16 mouse cellular contexts compared by ENCODE assay signal in genomic region chr3:129912025-129912424, GRCm38 (mm10).
"Had no signal": no experiment of that assay in that cellular context is flagged by ENCODE, and none has a peak within 500 bp of the region (broad histone marks: within the 10 kb centered on the region; RNA-seq: fewer than 3 reads in every experiment).

No protein-coding gene starts in this region.

- H3K4me1 ChIP-seq: neural tube, embryonic 13.5 days; neural tube, embryonic 15.5 days; stomach, embryonic 15.5 days had no signal

- H3K9me3 ChIP-seq: neural tube, embryonic 13.5 days; neural tube, embryonic 15.5 days; stomach, embryonic 15.5 days had no signal

- DNase-seq: retina, postnatal 1 day; right cerebral cortex, adult 18-20 months; right cerebral cortex, postnatal 14 days; right cerebral cortex, postnatal 25 days; right cerebral cortex, postnatal 4 days; spleen, adult 18-20 months; thymus, adult 18-20 months; thymus, adult 2 months; thymus, postnatal 14 days; thymus, postnatal 25 days; thymus, postnatal 36 days; thymus, postnatal 4 days had no signal

- H3K27ac ChIP-seq: neural tube, embryonic 13.5 days; neural tube, embryonic 15.5 days; stomach, embryonic 15.5 days; stomach, postnatal 0 days had no signal

- H3K4me3 ChIP-seq: neural tube, embryonic 13.5 days; neural tube, embryonic 15.5 days; stomach, embryonic 15.5 days had no signal

- H3K27me3 ChIP-seq: neural tube, embryonic 13.5 days; neural tube, embryonic 15.5 days; stomach, embryonic 15.5 days had no signal

- H3K9ac ChIP-seq: neural tube, embryonic 13.5 days; neural tube, embryonic 15.5 days; stomach, embryonic 15.5 days had no signal
